Mouse (Mus musculus) heart, postnatal 10 days (tissue): Measurements from ENCODE around the gene Arhgap27. TPM values are rescaled to one million over a fixed set of nuclear protein-coding genes. Genes with fewer than 3 reads are reported as not detected.

ENCODE experiments used
- DNase-seq, 2 experiments: peaks; one replicate each; pipeline ENCODE4 v3.0.0; 2021
- intact Hi-C: fragments of 180-260 bp; cut with DNase I; formaldehyde crosslinking; loops from one replicate; pipeline ENCODE4 v1.15.1; 2025
- total RNA-seq, 2 experiments: library from RNA; stranded (reverse); gene quantifications; 2 replicates each; pipeline ENCODE4 v1.2.3; 2021

Arhgap27 gene
- total RNA-seq, 2 experiments from 2014 or later = 28.6 to 34.3 TPM

DNA sequence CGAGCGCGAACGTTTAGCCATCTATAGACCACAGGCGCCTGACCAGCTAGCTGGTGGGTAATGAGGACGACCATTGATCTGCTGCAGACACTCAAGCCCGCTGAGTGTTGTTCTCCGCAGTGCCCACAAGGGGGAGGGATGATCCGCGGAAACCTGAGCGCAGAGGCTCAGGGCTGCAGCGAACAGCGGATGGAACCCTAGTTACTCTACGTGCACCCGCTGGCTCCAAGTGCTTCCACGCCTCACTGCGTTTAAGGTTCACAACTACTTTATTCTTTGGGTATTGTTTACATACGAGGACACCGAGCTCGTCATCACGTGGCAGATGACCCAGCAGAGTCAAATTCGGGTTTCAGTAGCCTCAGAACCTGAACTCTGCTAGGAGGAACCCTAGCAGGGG lies 4.4 kb downstream of the Arhgap27 start:
- intact Hi-C loops = loop anchor here (2.0 to 10.0 kb wide), 2 partner anchors 196 to 336 kb away; partner anchors contain the start of gene Gosr2
- peak; percentile 80 to 82 for DNase-seq

DNA sequence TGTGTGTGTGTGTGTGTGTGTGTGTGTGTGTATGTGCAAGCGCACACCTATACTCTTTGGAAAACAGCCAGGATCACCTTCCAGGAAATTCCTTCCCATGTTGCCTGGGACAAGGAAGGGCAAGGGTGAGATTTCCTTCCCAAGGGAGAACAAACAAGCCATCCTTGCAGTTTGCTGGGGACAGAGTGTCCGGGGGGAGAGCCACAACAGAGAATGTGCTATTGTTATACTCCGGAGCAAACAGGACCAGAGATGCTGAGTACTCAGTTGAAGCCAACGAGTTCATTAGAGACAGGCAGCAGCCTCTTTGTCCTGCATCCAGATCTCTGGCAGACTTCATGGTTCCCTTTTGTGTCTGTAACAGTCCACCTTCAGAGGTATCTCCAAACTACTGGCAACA lies 5.2 kb downstream of the Arhgap27 start:
- intact Hi-C loops = loop anchor here (2.0 to 10.0 kb wide), 2 partner anchors 196 to 336 kb away; partner anchors contain the start of gene Gosr2
- no peak for DNase-seq

DNA sequence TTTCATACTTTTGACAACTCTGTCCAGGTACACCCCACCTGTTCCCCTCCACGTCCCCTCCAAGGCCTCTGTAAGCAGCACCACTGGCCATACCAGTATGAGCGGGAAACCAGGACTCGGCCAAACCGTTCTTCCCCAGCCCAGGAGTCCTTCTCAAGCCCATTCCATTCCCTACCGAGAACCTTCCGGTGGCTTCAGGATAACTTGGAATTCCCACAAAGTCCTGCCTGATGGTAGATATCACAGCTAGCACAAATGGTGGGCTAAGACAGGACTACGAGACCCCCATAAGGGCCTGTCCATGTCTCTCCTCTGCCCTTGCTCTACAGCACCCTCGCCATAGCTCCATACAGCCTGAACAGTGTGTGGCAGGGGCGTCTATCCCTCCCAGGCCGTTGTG lies 5.8 kb downstream of the Arhgap27 start:
- intact Hi-C loops = loop anchor here (2.0 to 10.0 kb wide), 2 partner anchors 197 to 337 kb away; partner anchors contain the start of gene Gosr2
- no peak for DNase-seq

DNA sequence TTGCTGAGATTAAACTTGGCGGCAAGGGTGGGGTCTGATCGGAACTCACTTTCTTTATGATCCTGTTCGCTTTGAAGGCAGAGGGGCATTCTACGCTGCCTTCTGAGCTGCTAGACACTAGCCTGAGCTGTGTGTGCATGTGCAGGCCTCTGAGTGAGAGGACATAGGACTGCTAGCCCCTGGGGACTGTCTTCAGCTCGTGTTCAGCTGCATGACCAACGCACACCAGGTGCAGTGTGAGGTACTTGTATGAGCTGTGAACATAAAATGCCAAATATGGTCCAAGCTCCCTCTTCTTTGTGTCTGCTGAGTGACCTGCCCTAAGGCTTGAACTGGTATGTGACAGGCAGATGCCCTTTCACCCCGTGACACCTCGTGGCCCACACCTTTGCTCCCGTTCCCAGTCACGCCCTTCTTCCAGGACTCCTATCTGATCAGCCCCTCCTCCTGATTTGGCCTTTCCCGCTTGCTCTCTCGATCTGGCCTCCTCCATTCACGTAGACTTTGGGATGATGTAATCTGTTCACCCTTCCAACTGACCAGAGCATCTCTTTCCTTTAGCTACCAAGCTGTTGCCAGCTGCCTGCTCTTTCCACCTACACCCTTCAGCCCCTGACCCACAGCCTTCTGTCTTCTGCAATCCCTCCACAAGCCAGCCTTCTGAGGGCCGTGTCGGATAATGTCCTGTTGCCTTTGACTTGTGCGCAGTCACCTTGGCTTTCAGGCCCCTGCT lies 6.4 kb downstream of the Arhgap27 start:
- intact Hi-C loops = loop anchor here (10.0 kb wide), 1 partner anchor 338 kb away; the partner anchor contains the start of gene Gosr2

DNA sequence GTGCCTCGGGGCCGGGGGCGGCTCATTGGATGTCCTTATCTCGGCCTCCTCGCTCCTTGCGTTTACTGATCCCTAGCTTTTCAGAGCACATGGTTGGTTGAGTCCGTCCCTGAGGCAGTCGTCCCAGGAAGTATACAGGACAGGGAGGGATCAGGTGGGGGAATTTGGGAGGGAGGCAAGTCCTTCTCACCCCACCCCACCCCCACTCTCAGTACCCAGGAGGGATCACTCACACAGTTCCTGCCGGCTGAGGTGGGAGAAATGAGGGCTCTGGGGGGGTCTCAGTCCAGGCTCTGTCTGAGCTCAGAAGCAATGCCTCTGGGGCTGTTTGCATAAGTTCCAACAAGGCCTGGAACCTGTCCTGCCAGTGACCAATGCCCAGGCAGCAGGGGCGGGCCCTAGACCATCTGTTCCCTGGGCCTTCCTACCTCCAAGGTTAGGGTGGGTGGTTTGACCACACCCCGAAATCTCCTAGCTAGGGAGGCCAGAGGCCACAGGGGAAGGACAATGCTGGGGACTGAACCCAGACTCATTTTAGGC lies 7.4 kb downstream of the Arhgap27 start:
- DNase-seq = no peak
- intact Hi-C loops = loop anchor here (10.0 kb wide), 1 partner anchor 339 kb away; the partner anchor contains the start of gene Gosr2

More for the DNA sequence above, 6.4 kb downstream of the Arhgap27 start:
- no peak for DNase-seq

DNA sequence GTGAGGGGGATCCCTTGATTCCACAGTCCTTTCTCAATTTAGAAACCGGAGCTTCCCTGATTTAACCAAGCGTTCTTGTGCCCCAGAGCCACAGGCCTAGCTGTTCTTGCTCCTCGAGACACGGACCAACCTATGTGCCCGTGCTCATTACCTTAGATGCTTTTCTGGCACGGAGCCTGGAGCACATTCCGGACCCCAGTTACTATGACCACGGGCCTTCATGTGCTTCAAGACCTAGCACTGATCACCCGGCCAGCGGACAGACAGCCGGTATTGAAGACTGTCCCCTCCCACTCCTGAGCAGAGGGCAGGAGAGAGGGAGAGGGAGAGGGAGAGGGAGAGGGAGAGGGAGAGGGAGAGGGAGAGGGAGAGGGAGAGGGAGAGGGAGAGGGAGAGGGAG lies 8.2 kb downstream of the Arhgap27 start:
- intact Hi-C loops = loop anchor here (10.0 kb wide), 1 partner anchor 340 kb away; the partner anchor contains the start of gene Gosr2
- DNase-seq = no peak

DNA sequence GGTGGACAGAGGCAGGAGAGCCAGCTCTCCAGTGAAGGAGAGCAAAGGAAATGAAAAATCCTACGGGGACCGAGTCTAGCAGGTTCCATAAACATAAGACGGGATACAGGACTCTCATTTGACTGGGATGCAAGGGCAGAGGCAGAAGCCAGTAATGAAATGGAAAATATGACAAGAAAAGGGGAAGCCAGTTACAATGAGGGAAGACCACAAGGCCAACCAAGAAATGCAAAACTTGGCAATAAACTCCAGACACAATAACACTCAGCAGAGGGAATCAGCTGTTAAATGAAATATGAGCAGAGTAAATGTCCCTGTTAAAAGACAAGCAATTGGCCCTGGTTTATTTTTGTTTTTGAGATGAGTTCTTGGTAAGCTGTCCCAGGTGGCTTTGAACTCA lies 9.5 kb downstream of the Arhgap27 start:
- intact Hi-C loops = loop anchor here (10.0 kb wide), 1 partner anchor 341 kb away; the partner anchor contains the start of gene Gosr2
- no peak for DNase-seq

DNA sequence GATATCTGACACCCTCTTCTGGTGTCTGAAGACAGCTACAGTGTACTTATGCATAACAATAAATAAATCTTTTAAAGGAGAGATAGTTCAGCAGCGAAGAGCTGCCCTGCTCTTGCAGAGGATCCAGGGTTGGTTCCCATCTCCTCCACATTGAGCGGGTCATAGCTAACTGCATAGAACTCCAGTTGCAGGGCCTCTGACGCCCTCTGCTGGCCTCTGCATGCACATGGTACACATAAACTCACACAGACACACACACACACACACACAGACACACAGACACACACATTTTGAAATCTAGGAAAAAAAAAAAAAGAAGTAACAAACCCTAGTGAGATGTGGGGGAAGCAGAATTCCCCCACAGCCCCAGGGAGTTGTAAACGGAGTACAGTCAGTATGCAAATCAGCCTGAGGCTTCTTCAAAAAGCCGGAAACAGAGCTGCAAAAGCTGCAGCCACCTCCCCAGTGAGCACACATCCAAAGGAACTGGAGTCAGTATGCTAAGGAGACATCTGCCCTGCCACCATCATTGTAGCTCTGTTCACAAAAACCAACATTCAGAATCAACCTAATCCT lies 11.2 kb downstream of the Arhgap27 start:
- intact Hi-C loops = loop anchor here (10.0 kb wide), 1 partner anchor 342 kb away; the partner anchor contains the start of gene Gosr2
- no peak for DNase-seq

DNA sequence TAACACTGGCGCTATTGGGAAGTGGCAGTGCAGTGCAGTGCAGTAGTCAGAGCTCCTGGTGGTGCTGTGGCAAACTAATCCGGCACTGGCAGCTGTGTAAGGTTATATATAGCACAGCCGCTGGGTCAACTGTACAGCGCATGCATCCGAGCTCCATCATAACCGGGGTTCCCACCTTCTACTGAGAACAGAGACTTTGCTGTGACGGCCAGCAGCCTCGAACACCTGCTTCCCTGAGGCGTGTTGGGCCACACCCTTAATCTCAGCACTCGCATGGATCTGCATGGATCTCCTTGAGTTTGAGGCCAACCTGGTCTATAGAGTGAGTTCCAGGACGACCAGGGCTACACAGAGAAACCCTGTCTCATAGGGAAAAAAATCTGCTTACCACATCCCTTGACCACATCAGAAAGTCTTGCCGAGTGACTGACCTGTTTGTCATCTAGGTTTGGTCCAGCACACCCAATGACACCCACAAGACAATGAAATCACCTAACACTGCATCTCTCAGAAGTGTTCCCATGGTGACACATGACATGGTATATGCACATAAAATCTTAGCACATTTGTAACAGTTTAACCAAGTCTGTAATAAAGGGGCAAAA lies 12.7 kb downstream of the Arhgap27 start:
- no peak for DNase-seq
- intact Hi-C loops = loop anchor here (10.0 kb wide), 1 partner anchor 344 kb away; the partner anchor contains the start of gene Gosr2

DNA sequence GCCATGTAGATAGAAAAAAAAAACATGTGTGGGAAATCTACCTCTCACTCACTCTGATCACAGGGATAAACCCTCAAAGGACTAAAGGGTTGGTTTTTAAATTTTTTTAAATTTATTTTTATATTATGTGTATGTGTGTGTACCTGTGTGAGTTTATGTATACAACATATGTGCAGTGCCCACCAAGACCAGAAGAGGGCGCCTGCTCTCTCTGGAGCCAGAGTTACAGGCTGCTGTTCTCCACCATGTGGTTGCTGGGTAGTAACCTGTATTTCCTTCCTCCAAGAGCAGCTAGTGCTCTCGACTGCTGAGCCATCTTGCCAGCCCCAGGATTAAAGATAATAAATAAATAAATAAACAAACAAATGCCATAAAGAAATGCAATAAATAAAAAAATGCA lies 13.8 kb downstream of the Arhgap27 start:
- DNase-seq = no peak
- intact Hi-C loops = loop anchor here (10.0 kb wide), 1 partner anchor 345 kb away; the partner anchor contains the start of gene Gosr2

DNA sequence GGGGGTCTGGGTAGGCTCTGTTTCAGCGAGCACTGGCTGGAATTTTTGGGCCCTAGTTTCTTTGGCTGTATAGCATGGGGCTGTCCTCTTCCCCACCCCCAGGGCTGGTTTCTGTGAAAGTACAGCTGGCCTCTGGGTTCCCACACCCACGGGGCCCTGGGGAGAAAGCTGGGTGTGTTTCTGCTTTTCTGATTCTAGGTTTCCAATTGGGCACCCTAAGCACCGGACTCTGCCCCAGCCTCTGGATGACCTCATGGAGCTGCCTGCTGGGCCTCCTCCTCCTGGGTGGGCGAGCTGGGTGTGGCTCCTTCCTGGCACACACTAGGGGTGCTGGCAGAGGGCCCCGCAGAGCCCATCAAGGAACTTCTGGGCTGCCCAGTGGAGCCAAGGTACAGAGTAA lies 16.8 kb downstream of the Arhgap27 start:
- intact Hi-C loops = no loop called here
- DNase-seq = peak; percentile 72 to 75

DNA sequence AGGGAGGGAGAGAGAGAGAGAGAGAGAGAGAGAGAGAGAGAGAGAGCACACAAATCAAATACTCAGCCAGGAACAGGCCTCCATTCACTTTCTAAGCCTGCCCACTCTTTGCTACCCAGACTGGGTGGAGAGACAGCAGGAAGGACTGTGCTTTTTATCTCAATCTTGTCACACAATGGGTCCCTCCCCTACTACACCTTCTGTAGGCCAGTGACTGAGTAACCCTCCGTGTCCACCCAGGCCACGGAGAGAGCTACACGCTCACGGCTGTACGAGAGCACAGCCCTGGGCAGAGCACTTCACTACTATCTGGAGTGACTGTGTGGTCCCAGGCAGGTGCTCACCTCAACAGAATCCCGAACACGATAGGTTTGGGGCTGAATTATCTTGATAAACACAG lies 17.3 kb downstream of the Arhgap27 start:
- intact Hi-C loops = no loop called here
- no peak for DNase-seq

DNA sequence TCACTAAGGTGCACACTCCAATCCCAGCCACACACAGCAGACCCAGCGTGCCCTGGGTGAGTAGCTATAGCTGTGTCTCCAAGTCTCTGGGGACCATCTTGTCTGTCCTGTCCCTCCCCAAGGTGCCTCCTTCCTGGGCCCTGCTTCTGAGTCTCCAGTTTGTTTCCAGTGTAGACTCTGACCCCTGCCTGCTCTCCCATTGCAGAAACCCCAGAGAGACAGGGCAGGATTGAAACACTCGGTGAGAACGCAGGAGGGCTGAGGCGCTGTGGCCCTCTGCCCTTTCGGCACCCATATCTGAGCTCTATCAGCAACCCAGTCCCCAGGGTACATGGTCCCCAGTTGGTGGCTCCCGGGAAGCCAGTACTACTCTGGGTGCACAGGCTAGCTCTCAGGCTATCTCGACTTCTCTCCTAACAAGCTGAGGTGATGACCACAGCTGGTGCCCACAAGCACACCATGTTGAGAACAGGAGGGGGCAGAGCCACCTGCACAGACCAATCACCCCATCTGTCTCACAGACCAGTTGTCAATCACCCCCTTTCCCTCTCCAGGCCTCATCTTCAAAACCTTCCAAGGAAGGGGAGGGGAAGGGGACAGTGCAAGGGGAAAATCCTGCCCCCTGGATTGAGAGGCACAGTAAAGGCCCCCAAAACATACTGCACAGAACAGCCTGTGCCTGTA lies 17.9 kb downstream of the Arhgap27 start:
- no peak for DNase-seq
- intact Hi-C loops = no loop called here

DNA sequence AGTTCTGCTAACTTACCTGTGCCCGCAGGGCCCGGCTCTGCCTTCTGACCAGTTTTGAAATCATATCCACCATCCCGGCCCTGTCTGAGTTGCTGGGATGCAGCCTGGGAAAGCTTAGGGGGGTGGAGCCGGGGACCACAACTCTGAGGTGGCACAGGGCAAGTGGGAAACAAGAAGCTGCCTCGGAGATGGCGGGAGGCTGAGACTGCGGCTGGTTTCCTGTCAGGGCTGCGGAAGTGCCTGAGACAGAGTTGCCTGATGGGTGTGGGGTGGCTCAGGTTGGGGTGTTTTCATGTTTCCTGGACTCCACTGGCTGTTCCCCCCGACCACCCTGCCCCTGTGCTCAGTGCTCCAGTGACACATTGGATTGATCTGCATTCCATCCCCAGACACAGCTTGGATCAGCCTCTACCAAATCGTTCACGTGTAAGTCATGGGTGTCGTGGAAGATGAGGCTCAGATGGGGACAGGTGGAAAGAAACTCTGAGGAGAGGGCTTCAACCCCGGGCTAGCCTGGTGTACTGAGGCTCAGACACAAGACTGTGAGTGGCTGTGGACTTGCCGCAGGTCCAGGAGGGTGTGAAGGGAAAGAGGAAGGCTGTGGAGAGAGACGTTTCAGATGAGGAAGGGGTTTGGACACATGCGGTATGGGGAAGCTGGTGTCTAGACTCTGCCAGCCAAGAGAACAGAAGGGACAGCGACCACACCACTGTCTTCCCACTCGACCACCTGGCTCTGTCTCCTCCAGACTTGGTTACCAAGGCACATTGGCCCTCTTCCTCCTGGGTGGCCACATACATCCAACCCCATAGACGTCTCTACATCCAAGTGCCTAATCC lies 18.8 kb downstream of the Arhgap27 start:
- DNase-seq = no peak
- intact Hi-C loops = no loop called here

DNA sequence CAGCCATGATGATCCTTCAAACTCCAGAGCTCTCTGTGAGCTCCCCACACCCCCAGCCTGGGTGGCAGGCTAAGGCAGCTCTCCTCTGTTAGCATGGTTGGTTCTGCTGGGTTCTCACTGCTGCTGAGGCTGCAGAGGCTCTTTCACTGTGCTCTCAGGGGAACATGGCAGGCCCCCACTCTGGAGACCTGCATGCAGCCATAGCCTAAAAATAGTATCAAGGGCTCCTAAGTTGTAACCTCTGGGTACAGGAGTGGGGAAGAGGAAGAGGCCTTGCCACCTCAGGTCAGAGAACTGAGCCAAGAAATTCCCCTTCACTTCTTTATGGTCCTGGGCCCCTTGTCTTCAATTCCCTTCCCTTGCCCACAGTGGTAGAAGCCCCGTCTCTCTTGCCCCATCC lies 19.6 kb downstream of the Arhgap27 start:
- no peak for DNase-seq
- intact Hi-C loops = no loop called here

DNA sequence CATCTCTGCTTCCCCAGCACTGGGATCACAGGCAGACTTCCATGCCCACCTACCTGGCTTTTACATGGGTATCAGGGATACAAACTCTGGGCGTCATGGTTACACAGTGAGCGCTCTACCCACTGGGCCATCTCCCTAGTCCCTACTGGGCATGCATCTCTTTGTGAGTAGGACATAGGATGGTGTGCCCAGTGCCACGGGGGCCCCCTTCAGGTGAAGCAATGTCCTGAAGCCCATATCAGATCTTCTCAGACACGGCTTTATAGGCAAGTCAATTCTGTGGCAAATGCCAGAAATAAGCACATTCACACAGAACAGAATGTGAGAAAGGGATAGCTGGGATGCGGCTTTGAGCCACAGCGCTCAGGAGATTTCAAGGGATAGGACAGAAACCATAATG lies 20.4 kb downstream of the Arhgap27 start:
- DNase-seq = no peak
- intact Hi-C loops = no loop called here

DNA sequence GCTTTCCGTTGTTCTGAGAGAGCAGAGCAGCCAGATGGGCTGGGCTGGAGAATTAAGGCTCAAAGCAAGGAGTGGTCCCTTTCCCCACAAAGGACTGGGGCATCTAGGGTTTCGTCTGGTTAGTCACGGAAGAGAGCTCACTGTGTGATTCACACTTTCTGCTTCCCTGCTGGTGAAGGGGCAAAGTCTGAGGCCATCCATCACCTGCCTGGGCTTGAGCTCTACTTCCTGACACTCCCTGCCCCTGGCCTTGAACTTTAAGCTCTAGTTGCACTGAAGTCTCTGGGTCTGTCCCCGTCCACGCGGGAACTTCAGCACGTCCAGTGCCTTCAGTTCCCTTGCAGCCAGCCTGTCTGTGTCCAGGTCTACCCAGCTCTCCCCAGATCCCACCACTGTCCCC lies 22.8 kb downstream of the Arhgap27 start:
- intact Hi-C loops = no loop called here
- DNase-seq = no peak

DNA sequence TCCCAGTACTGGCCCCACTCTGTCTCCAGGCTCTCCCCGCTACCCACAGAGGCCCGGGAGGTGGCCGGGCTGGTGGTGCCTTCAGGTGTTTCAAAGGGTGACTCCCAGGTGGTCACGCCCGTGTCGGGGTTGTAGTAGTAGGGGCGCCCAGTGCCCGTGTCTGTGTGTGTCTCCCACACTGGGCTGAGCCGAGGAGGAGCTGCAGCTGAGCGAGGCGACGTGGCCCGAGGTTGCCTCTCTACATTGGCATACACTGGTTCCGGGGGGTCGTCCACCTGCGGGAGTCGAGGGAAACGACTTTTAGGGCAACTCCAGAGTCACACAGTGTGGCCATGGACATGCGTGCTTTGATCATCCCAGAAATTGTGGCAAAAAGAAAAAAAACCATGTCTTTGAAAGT lies 23.4 kb downstream of the Arhgap27 start:
- no peak for DNase-seq
- intact Hi-C loops = no loop called here

DNA sequence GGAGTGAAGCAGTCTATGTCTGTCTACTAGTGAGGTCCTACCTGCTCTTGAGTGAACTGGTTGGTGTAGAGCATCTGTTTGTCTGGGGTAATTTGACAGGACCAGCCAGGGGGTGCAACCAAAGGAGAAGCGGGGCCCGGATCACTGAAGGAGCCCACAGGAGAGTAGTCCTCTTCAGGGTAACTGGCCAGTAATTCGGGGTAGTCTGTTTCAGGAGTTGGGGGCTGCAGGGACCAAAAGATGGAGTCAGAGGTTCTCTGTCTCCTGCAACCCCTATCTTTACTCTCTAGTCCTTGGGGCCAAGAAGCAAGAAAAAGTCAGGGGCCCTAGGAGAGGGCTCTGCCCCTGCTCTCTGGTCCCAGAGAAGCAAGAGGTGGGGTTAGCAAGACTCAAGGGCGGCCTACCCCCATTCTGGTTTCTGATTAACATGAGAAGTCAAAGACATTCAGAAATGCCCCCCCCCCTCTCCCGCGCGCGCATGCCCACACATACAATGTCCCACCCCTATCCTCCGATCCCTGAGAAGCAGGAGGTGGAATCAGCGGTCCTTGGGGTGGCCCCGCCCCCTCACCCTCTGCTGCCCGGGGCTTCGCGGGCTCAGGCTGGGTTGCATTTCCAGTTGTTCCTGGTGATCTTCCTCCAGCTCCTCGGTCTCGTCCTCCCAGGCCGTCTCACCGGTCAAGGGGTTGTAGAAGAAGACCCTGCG lies 23.9 kb downstream of the Arhgap27 start:
- no peak for DNase-seq
- intact Hi-C loops = no loop called here
